Mouse (Mus musculus): ENCODE data around the gene Rbm8a2.

- TF ChIP-seq CTCF (IDR thresholded peaks at IDR 0.05; ENCODE audit: low read depth) = no peak
- TF ChIP-seq EP300 (optimal IDR thresholded peaks at IDR 0.05) = no peak
Observed at GRCm38 (mm10) chr1:175931391-175931790, 47.5 kb downstream of the Rbm8a2 start.
